Mouse (Mus musculus) thymus, adult 2 months (tissue): ENCODE measurements around the gene Cnih3. TPM values are rescaled to one million over a fixed set of nuclear protein-coding genes. Genes with fewer than 3 reads are reported as not detected.

Experiments used
- DNase-seq: peaks from one replicate; pipeline ENCODE4 v3.0.0; 2021
- H3K27ac ChIP-seq: fragments of 200-500 bp; 2 replicates; pipeline ENCODE4 v1.5.1; 2012; ENCODE audit warnings: low read length, control low read depth; ENCODE audit not compliant: control insufficient read depth, insufficient read depth
- H3K27me3 ChIP-seq: fragments of 200-500 bp; 2 replicates; pipeline ENCODE4 v1.6.1; 2012; ENCODE audit warnings: mild to moderate bottlenecking, low read length, moderate library complexity, mixed read lengths; ENCODE audit not compliant: control insufficient read depth, insufficient read depth
- H3K36me3 ChIP-seq: fragments of 200-500 bp; 2 replicates; pipeline ENCODE4 v1.6.1; 2012; ENCODE audit warnings: mild to moderate bottlenecking, low read length, moderate library complexity; ENCODE audit not compliant: control insufficient read depth, insufficient read depth
- H3K4me1 ChIP-seq: fragments of 200-500 bp; replicated peaks from 2 replicates; pipeline ENCODE4 v1.6.1; 2012; ENCODE audit warnings: low read length; ENCODE audit not compliant: control insufficient read depth, insufficient read depth
- H3K4me3 ChIP-seq: fragments of 200-500 bp; 2 replicates; pipeline ENCODE4 v1.5.1; 2012; ENCODE audit warnings: mild to moderate bottlenecking, low read length, control low read depth, moderate library complexity; ENCODE audit not compliant: control insufficient read depth, insufficient read depth
- CTCF ChIP-seq: fragments of 200-500 bp; IDR thresholded peaks from 2 replicates; pipeline ENCODE4 v1.5.1; 2012; ENCODE audit warnings: mild to moderate bottlenecking, control low read depth, low read length, moderate library complexity, borderline replicate concordance; ENCODE audit not compliant: control insufficient read depth, poor library complexity, insufficient read depth; ENCODE audit errors: extremely low read depth
- POLR2A ChIP-seq: fragments of 200-500 bp; IDR thresholded peaks from 2 replicates; pipeline ENCODE4 v1.6.1; 2012; ENCODE audit warnings: mild to moderate bottlenecking, low read length, control low read depth, moderate library complexity; ENCODE audit not compliant: control insufficient read depth, poor library complexity, insufficient read depth; ENCODE audit errors: extremely low read depth
- WGBS: fragments of 180-500 bp; shearing (Covaris S2); methylation state at CpG from one replicate; pipeline ENCODE4 v1.1.7; 2018; 5-methylcytosine and 5-hydroxymethylcytosine counted together
- polyA plus RNA-seq: library from polyadenylated mRNA; depleted of rRNA; stranded (reverse); fragments of >200 nt; gene quantifications from 2 replicates; pipeline ENCODE4 v1.2.3, GENCODE M21; 2012

Cnih3 gene
- polyA plus RNA-seq, 1 experiment: not detected

- Histone ChIP-seq H3K36me3 (no peaks in the 10 kb centered on the region), H3K4me1 (no peaks in the 10 kb centered on the region), H3K4me3 (no peak overlapping the region), H3K27ac (no peak overlapping the region), H3K27me3 (no peaks in the 10 kb centered on the region)
- WGBS: 88% methylated on average over 11 of the region's 11 CpGs
- TF ChIP-seq CTCF (no peak), POLR2A (no peak)
- no peak for DNase-seq
Observed at GRCm38 (mm10) chr1:181407281-181407680, 54.9 kb downstream of the Cnih3 start.

- no peak overlapping the region for H3K4me3 ChIP-seq
- no peaks in the 10 kb centered on the region for H3K36me3 ChIP-seq
- no peak for DNase-seq
- no peaks in the 10 kb centered on the region for H3K27me3 ChIP-seq
- no peaks in the 10 kb centered on the region for H3K4me1 ChIP-seq
- no peak overlapping the region for H3K27ac ChIP-seq
- TF ChIP-seq POLR2A (no peak), CTCF (no peak)
- 85% methylated on average over 18 of the region's 18 CpGs for WGBS
Observed at GRCm38 (mm10) chr1:181408086-181408975, 55.9 kb downstream of the Cnih3 start.

GRCm38 (mm10) chr1:181409693-181410092 lies 57.3 kb downstream of the Cnih3 start:
- no peak for DNase-seq
- Histone ChIP-seq H3K36me3 (no peaks in the 10 kb centered on the region), H3K4me3 (no peak overlapping the region), H3K27me3 (no peaks in the 10 kb centered on the region), H3K4me1 (no peaks in the 10 kb centered on the region), H3K27ac (no peak overlapping the region)
- TF ChIP-seq CTCF (no peak), POLR2A (no peak)
- WGBS: 89% methylated on average over 9 of the region's 9 CpGs

GRCm38 (mm10) chr1:181410647-181411254 lies 58.3 kb downstream of the Cnih3 start:
- TF ChIP-seq CTCF (no peak), POLR2A (no peak)
- H3K27me3 ChIP-seq: no peaks in the 10 kb centered on the region
- H3K27ac ChIP-seq: no peak overlapping the region
- no peaks in the 10 kb centered on the region for H3K4me1 ChIP-seq
- H3K4me3 ChIP-seq: no peak overlapping the region
- no peaks in the 10 kb centered on the region for H3K36me3 ChIP-seq
- no peak for DNase-seq
- WGBS: 90% methylated on average over 8 of the region's 8 CpGs

GRCm38 (mm10) chr1:181414985-181415384 lies 62.6 kb downstream of the Cnih3 start:
- no peaks in the 10 kb centered on the region for H3K27me3 ChIP-seq
- no peaks in the 10 kb centered on the region for H3K4me1 ChIP-seq
- DNase-seq: no peak
- H3K4me3 ChIP-seq: no peak overlapping the region
- no peak for TF ChIP-seq CTCF
- TF ChIP-seq POLR2A: no peak
- no peak overlapping the region for H3K27ac ChIP-seq
- no peaks in the 10 kb centered on the region for H3K36me3 ChIP-seq
- 95% methylated on average over 2 of the region's 2 CpGs for WGBS

GRCm38 (mm10) chr1:181416841-181417240 lies 64.4 kb downstream of the Cnih3 start:
- no peak for DNase-seq
- TF ChIP-seq CTCF (no peak), POLR2A (no peak)
- no peak overlapping the region for H3K27ac ChIP-seq
- H3K27me3 ChIP-seq: no peaks in the 10 kb centered on the region
- H3K4me1 ChIP-seq: no peaks in the 10 kb centered on the region
- no peaks in the 10 kb centered on the region for H3K36me3 ChIP-seq
- 92% methylated on average over 9 of the region's 9 CpGs for WGBS
- no peak overlapping the region for H3K4me3 ChIP-seq
